Mouse (Mus musculus) left cerebral cortex, postnatal 10 days (tissue): Measurements from ENCODE around the gene Purb. TPM values are rescaled to one million over a fixed set of nuclear protein-coding genes. Genes with fewer than 3 reads are reported as not detected.

Experiments used
- microRNA-seq: library from miRNA; unstranded; fragments of <30 nt; microRNA quantifications from one replicate; pipeline ENCODE4 v1.2.0, GENCODE M21; 2022
- total RNA-seq, 2 experiments: library from RNA; stranded (reverse); gene quantifications; 2 replicates each; pipeline ENCODE4 v1.2.3; 2021

The Purb gene
- total RNA-seq, 2 experiments from 2014 or later, result 276 to 277 TPM

Small RNA genes lying within 50 kb of the gene (microRNA-seq; reads per million reads assigned to microRNA genes)
- gene Gm22123, result not detected

Other genes with a start within 250 kb of the Purb start
- under 1 TPM; 0.41 to 0.49 TPM for gene Npc1l1, start 245.8 kb downstream of the Purb start, total RNA-seq
- 10 to 100 TPM; 44.6 to 51.0 TPM for gene Ddx56, start 208.1 kb downstream of the Purb start, total RNA-seq
- gene Tmed4, start 201.0 kb downstream of the Purb start, total RNA-seq, result 10 to 100 TPM; 65.8 to 66.0 TPM
- gene Ogdh, start 184.3 kb downstream of the Purb start, total RNA-seq, result 100 to 1,000 TPM; 230 to 235 TPM
- 100 to 1,000 TPM; 199 to 203 TPM for gene Zmiz2, start 86.8 kb downstream of the Purb start, total RNA-seq
- 1,000 to 10,000 TPM; 2,299 to 2,355 TPM for gene Ppia, start 60.5 kb downstream of the Purb start, total RNA-seq
- gene H2afv, start 31.5 kb downstream of the Purb start, total RNA-seq, result 10 to 100 TPM; 26.6 to 28.9 TPM
- under 1 TPM; 0.51 to 0.85 TPM for gene Myo1g, start 45.0 kb upstream of the Purb start, total RNA-seq
- gene Ccm2, start 71.0 kb upstream of the Purb start, total RNA-seq, result 10 to 100 TPM; 57.7 to 60.9 TPM
- 10 to 100 TPM; 78.1 to 82.5 TPM for gene Nacad, start 130.1 kb upstream of the Purb start, total RNA-seq
- gene Tbrg4, start 150.2 kb upstream of the Purb start, total RNA-seq, result 10 to 100 TPM; 48.5 to 55.3 TPM
- gene Wap, start 162.7 kb upstream of the Purb start, total RNA-seq, result not detected
- gene Ramp3, start 182.6 kb upstream of the Purb start, total RNA-seq, result 10 to 100 TPM; 34.5 to 46.0 TPM